Mouse (Mus musculus) midbrain, embryonic 15.5 days (tissue): ENCODE measurements around the gene Dynlrb2. TPM values are rescaled to one million over a fixed set of nuclear protein-coding genes. Genes with fewer than 3 reads are reported as not detected.

ENCODE experiments used
- ATAC-seq: fragments of 200-750 bp; cut with Nextera tagmentation; replicated peaks from 2 replicates; pipeline ENCODE4 v1.8.0; 2017; ENCODE audit warnings: moderate TSS enrichment
- H3K27ac ChIP-seq: fragments of 300-500 bp; sonication (generic); 2 replicates; pipeline ENCODE4 v1.5.1; 2015; ENCODE audit warnings: mild to moderate bottlenecking, inconsistent platforms
- H3K27me3 ChIP-seq: fragments of 300-500 bp; sonication (generic); replicated peaks from 2 replicates; pipeline ENCODE4 v1.6.1; 2015; ENCODE audit warnings: inconsistent platforms
- H3K36me3 ChIP-seq: fragments of 300-500 bp; sonication (generic); replicated peaks from 2 replicates; pipeline ENCODE4 v1.6.1; 2015; ENCODE audit warnings: inconsistent platforms
- H3K4me1 ChIP-seq: fragments of 300-500 bp; sonication (generic); 2 replicates; pipeline ENCODE4 v1.6.1; 2015; ENCODE audit warnings: inconsistent platforms
- H3K4me2 ChIP-seq: fragments of 300-500 bp; sonication (generic); 2 replicates; pipeline ENCODE4 v1.6.1; 2015; ENCODE audit warnings: inconsistent platforms, mild to moderate bottlenecking, moderate library complexity
- H3K4me3 ChIP-seq: fragments of 300-500 bp; sonication (generic); 2 replicates; pipeline ENCODE4 v1.5.1; 2015; ENCODE audit warnings: mild to moderate bottlenecking, inconsistent platforms
- H3K9ac ChIP-seq: fragments of 300-500 bp; sonication (generic); 2 replicates; pipeline ENCODE4 v1.6.1; 2015; ENCODE audit warnings: mild to moderate bottlenecking, inconsistent platforms
- H3K9me3 ChIP-seq: fragments of 300-500 bp; sonication (generic); 2 replicates; pipeline ENCODE4 v1.6.1; 2016; ENCODE audit warnings: inconsistent platforms
- WGBS: fragments of 180-500 bp; shearing (Covaris S2); methylation state at CpG from one replicate; pipeline ENCODE4 v1.1.7; 2015; ENCODE audit warnings: mixed read lengths; 5-methylcytosine and 5-hydroxymethylcytosine counted together
- polyA plus RNA-seq: library from polyadenylated mRNA; unstranded; fragments of >200 nt; fragmentation: Nextera tagmentation; extraction: Ambion mirVana; gene quantifications from 2 replicates; pipeline ENCODE4 v1.2.1, GENCODE M21; 2015

Dynlrb2 gene
- polyA plus RNA-seq, 1 experiment from 2014 or later, result 15.2 TPM

DNA sequence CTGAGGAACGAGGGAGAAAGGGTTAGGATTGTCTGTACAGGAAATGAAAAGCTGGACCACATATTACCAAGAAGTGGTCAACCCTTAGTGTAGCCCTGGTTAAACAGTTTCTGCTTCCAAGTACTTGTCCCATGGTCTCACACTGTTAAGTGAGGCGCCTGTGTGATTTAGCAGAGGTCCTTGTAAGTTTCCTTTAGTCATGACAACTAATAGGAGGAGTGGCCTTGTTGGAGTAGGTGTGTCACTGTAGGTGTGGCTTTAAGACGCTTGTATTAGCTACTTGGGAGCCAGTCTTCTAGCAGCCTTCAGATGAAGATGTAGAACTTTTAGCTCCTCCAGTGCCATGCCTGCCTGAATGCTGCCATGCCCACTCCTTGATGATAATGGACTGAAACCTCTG lies 4.5 kb downstream of the Dynlrb2 start:
- Histone ChIP-seq H3K27ac (no peak overlapping the region), H3K9ac (no peak overlapping the region), H3K4me3 (no peak overlapping the region), H3K27me3 (no peaks in the 10 kb centered on the region), H3K9me3 (no peaks in the 10 kb centered on the region), H3K4me1 (peaks cover 8% of the 10 kb centered on the region), H3K36me3 (no peaks in the 10 kb centered on the region), H3K4me2 (no peak overlapping the region)
- ATAC-seq, result no peak
- WGBS, result 73% methylated on average over 3 of the region's 3 CpGs

DNA sequence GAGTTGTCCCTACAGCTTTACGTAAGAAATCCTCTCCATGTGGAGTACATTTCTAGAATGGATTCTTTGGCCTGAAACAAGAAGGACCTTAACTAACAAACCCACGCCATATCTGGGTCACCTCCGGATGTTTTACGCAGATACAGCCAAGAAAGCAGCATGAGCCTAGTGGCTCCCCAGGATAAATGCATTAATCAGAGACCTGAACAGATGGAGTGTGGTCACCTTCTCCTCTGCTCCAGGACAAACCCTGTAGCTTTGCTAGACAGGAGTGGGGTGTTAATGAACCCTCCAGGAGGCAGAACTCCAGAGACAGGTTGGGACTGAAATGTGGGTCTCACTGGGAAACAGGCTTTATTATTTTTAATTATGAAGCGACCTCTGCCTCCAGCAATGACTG lies 14.9 kb downstream of the Dynlrb2 start:
- WGBS, result 82% methylated on average over 5 of the region's 5 CpGs
- Histone ChIP-seq H3K4me3 (no peak overlapping the region), H3K27me3 (no peaks in the 10 kb centered on the region), H3K4me2 (no peak overlapping the region), H3K9ac (no peak overlapping the region), H3K9me3 (no peaks in the 10 kb centered on the region), H3K27ac (no peak overlapping the region), H3K36me3 (no peaks in the 10 kb centered on the region), H3K4me1 (no peaks in the 10 kb centered on the region)
- ATAC-seq, result no peak

GRCm38 (mm10) chr8:116521208-116521607 lies 16.4 kb downstream of the Dynlrb2 start:
- no peaks in the 10 kb centered on the region for H3K4me1 ChIP-seq
- no peaks in the 10 kb centered on the region for H3K36me3 ChIP-seq
- no peak for ATAC-seq
- no peaks in the 10 kb centered on the region for H3K9me3 ChIP-seq
- 94% methylated on average over 4 of the region's 4 CpGs for WGBS
- no peak overlapping the region for H3K4me2 ChIP-seq
- H3K27ac ChIP-seq, result no peak overlapping the region
- no peaks in the 10 kb centered on the region for H3K27me3 ChIP-seq
- no peak overlapping the region for H3K9ac ChIP-seq
- H3K4me3 ChIP-seq, result no peak overlapping the region

DNA sequence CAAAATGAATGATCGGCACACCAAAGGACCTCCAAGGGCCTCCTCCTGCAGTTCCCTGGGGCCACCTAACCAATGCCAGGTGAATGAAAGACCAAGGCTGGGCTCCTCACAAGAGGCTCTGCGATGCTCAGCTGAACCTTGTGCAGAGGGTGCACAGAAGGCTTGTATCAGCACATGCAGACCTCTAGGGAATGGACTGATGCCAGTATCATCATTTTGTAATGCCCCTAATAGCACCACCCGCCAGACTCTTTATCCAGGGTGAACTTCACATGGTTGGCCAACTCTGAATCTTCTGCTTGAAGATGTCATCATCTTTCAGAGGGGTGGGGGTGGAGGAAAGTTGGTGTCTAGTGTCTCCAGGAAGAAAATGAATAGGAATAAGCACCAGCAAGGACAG lies 16.9 kb downstream of the Dynlrb2 start:
- WGBS, result 92% methylated on average over 3 of the region's 3 CpGs

DNA sequence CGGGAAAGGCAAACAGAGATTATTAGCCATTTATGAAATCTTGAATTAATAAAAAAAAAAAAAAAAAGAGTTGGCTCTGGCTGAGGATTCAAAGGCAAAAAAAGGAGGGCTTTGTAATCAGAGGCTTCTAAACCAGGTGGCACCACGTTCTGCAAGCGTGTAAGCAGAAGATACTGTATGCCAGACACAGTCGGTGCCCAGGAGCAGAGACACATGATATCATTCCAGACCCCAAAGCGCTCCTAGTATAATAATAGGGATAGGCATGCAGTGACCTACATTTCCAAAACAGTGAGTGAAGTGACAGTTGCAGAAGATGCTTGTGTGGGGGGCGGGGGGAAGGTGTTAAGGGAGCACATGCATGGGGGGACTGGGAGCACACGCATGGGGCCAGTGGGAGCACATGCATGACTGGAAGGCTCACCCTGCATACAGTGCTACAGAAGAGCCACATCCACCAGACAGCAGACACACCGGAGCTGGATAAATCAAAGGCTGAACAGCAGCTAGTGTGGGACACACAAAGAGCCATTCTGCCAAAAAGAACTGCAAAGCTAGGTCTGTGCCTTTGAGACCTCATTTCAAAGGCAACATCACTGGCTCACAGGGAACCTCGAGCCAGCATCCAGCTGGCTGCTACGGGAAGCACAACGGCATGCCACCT lies 17.5 kb downstream of the Dynlrb2 start:
- no peak for ATAC-seq
- H3K9ac ChIP-seq, result no peak overlapping the region
- no peaks in the 10 kb centered on the region for H3K27me3 ChIP-seq
- no peak overlapping the region for H3K4me3 ChIP-seq
- H3K27ac ChIP-seq, result no peak overlapping the region
- H3K4me1 ChIP-seq, result no peaks in the 10 kb centered on the region
- no peaks in the 10 kb centered on the region for H3K36me3 ChIP-seq
- no peak overlapping the region for H3K4me2 ChIP-seq
- H3K9me3 ChIP-seq, result no peaks in the 10 kb centered on the region
- 77% methylated on average over 11 of the region's 11 CpGs for WGBS

More for the DNA sequence above, 16.9 kb downstream of the Dynlrb2 start:
- H3K9ac ChIP-seq, result no peak overlapping the region
- no peak overlapping the region for H3K27ac ChIP-seq
- H3K4me3 ChIP-seq, result no peak overlapping the region
- no peaks in the 10 kb centered on the region for H3K4me1 ChIP-seq
- no peak for ATAC-seq
- no peaks in the 10 kb centered on the region for H3K36me3 ChIP-seq
- H3K4me2 ChIP-seq, result no peak overlapping the region
- no peaks in the 10 kb centered on the region for H3K9me3 ChIP-seq
- no peaks in the 10 kb centered on the region for H3K27me3 ChIP-seq

GRCm38 (mm10) chr8:116524915-116525314 lies 20.1 kb downstream of the Dynlrb2 start:
- 85% methylated on average over 7 of the region's 7 CpGs for WGBS
- H3K36me3 ChIP-seq, result no peaks in the 10 kb centered on the region
- no peaks in the 10 kb centered on the region for H3K9me3 ChIP-seq
- H3K27ac ChIP-seq, result no peak overlapping the region
- H3K4me2 ChIP-seq, result no peak overlapping the region
- no peak for ATAC-seq
- H3K9ac ChIP-seq, result no peak overlapping the region
- no peaks in the 10 kb centered on the region for H3K27me3 ChIP-seq
- no peaks in the 10 kb centered on the region for H3K4me1 ChIP-seq
- H3K4me3 ChIP-seq, result no peak overlapping the region

GRCm38 (mm10) chr8:116528736-116529135 lies 24.0 kb downstream of the Dynlrb2 start:
- Histone ChIP-seq H3K4me2 (no peak overlapping the region), H3K9me3 (no peaks in the 10 kb centered on the region), H3K36me3 (no peaks in the 10 kb centered on the region), H3K4me1 (no peaks in the 10 kb centered on the region), H3K4me3 (no peak overlapping the region), H3K27me3 (no peaks in the 10 kb centered on the region), H3K9ac (no peak overlapping the region), H3K27ac (no peak overlapping the region)
- no peak for ATAC-seq
- 74% methylated on average over 7 of the region's 7 CpGs for WGBS

- WGBS, result 82% methylated on average over 6 of the region's 6 CpGs
- H3K36me3 ChIP-seq, result no peaks in the 10 kb centered on the region
- no peaks in the 10 kb centered on the region for H3K4me1 ChIP-seq
- no peak for ATAC-seq
- no peaks in the 10 kb centered on the region for H3K9me3 ChIP-seq
- no peak overlapping the region for H3K27ac ChIP-seq
- no peak overlapping the region for H3K9ac ChIP-seq
- no peak overlapping the region for H3K4me2 ChIP-seq
- H3K4me3 ChIP-seq, result no peak overlapping the region
- H3K27me3 ChIP-seq, result no peaks in the 10 kb centered on the region
Measured at GRCm38 (mm10) chr8:116533081-116533480, 28.3 kb downstream of the Dynlrb2 start.

GRCm38 (mm10) chr8:116536786-116537185 lies 32.0 kb downstream of the Dynlrb2 start:
- no peak for ATAC-seq
- no peaks in the 10 kb centered on the region for H3K36me3 ChIP-seq

DNA sequence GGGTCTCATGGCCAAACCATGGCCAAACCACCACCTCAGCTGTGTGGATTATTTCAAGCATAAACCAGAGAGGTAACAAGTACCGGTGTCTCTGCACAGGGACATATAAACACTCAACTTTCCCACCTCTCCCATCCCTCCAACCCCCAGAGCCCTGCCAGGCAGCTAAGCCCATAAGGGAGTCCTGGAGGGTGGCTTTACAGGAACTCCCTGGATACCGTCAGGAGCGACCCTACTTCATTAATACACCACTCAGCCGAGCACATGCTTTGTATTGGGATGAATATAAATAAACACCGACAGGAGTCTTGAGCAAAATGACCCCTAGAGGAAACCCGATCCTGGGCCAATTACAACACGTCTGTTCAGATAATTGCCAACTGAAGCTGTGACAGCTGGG lies 34.0 kb downstream of the Dynlrb2 start:
- WGBS, result 56% methylated on average over 7 of the region's 7 CpGs
- no peak for ATAC-seq
- H3K4me2 ChIP-seq, result no peak overlapping the region
- H3K9ac ChIP-seq, result no peak overlapping the region
- H3K9me3 ChIP-seq, result no peaks in the 10 kb centered on the region
- H3K27me3 ChIP-seq, result no peaks in the 10 kb centered on the region
- no peak overlapping the region for H3K27ac ChIP-seq
- H3K4me3 ChIP-seq, result no peak overlapping the region
- H3K36me3 ChIP-seq, result no peaks in the 10 kb centered on the region
- H3K4me1 ChIP-seq, result no peaks in the 10 kb centered on the region

More at GRCm38 (mm10) chr8:116536786-116537185, 32.0 kb downstream of the Dynlrb2 start:
- Histone ChIP-seq H3K4me1 (no peaks in the 10 kb centered on the region), H3K4me3 (no peak overlapping the region), H3K27ac (no peak overlapping the region), H3K9me3 (no peaks in the 10 kb centered on the region), H3K27me3 (no peaks in the 10 kb centered on the region), H3K4me2 (no peak overlapping the region), H3K9ac (no peak overlapping the region)
- 84% methylated on average over 5 of the region's 5 CpGs for WGBS

DNA sequence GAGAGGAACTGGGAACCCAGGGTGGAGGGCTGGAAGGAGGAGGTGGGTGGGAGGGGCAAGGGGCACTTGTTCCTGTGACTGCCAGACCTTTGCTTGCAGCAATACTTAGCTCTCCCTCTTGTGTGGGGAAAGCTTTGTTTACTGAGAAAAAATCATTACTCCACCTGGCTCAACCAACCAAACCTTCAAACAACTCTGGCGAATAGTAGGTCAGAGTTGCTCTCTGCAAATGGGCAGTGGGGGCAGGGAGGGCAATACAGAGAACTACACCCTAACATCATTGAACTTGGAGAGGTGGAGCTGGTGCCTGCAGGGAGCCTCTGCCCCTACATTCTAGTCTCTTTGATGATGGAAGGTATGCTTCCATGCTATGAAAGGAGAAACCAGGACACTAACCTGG lies 35.4 kb downstream of the Dynlrb2 start:
- Histone ChIP-seq H3K4me1 (no peaks in the 10 kb centered on the region), H3K4me3 (no peak overlapping the region), H3K9ac (no peak overlapping the region), H3K27ac (no peak overlapping the region), H3K4me2 (no peak overlapping the region), H3K9me3 (no peaks in the 10 kb centered on the region), H3K27me3 (no peaks in the 10 kb centered on the region), H3K36me3 (no peaks in the 10 kb centered on the region)
- WGBS, result 100% methylated on average over 1 of the region's 1 CpGs
- ATAC-seq, result no peak

DNA sequence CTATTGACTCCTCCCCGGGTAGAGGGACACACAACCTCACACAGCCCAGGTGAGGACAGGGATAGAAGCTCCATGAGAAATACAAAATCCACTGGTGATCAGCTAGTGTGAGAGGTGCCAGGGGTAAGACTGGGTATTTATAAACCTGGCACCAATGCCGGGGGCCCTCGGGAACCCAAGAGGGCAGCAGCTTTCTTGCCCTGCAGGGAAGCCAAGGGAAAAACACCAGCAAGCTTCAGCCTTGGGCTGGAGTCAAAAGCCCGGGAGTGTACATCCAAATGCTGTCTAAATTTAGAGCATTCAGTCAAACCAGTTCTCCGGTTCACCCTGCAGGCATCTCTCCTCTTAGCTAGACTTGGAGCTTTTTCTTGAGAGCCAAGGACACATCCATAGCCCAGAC lies 38.1 kb downstream of the Dynlrb2 start:
- Histone ChIP-seq H3K4me1 (no peaks in the 10 kb centered on the region), H3K36me3 (no peaks in the 10 kb centered on the region), H3K4me2 (no peak overlapping the region), H3K9ac (no peak overlapping the region), H3K27me3 (no peaks in the 10 kb centered on the region), H3K27ac (no peak overlapping the region), H3K4me3 (no peak overlapping the region), H3K9me3 (no peaks in the 10 kb centered on the region)
- 89% methylated on average over 5 of the region's 5 CpGs for WGBS
- no peak for ATAC-seq

DNA sequence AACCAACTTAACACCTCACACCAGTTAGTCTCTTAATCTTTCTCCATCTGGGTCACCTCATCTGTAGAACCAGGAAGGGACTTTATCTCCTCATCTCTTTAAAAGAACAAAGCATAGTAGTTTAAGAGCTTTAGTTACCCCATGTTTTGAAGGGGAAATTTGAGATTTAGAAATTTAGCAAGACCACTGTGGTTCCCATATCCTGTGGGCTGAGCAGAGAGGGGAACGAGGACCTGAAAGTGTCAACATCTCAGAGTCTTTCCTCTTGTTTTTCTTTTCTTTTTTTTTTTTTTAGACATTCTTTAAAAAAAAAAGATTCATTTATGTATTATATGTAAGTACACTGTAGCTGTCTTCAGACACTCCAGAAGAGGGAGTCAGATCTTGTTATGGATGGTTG lies 38.6 kb downstream of the Dynlrb2 start:
- Histone ChIP-seq H3K4me3 (no peak overlapping the region), H3K4me1 (no peaks in the 10 kb centered on the region), H3K36me3 (no peaks in the 10 kb centered on the region), H3K27ac (no peak overlapping the region), H3K9me3 (no peaks in the 10 kb centered on the region), H3K4me2 (no peak overlapping the region), H3K27me3 (no peaks in the 10 kb centered on the region), H3K9ac (no peak overlapping the region)
- WGBS, result 89% methylated on average over 1 of the region's 1 CpGs
- no peak for ATAC-seq
